Mouse (Mus musculus): ENCODE measurements around the gene Arhgap5.

DNA sequence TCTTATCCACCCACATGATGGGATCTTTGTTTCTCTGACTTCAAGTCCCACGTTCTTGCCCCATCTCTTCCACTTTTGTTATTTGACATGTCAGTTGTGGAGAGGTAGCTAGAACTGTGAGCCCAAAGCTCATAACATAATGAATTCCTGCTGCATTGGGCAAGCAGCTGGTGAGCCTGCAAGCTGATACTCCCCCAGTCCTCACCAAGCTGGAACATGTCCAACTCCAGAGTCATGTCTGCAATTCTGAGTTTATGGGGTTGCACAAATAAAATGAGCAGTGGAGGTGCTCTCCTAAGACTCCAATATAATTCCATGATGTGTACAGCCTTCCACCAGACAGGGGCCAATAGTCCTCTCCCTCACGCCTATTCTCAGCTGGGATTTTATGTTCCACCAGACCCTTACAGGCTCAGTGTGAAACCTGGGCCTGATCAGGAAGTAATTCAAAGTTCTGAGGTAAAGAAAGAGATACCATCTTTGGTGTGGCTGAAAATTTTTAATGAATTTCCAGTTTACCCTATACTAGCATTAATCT, 83.8 kb downstream of the Arhgap5 start:
- TF ChIP-seq POLR2A (IDR thresholded peaks at IDR 0.05; ENCODE audit: insufficient read length, low read depth): no peak
- no peak for TF ChIP-seq E2F4 (IDR thresholded peaks at IDR 0.05; ENCODE audit: insufficient read depth)
- no peak for TF ChIP-seq SRF (IDR thresholded peaks at IDR 0.05; ENCODE audit: control insufficient read depth, insufficient read length, low read depth)
- peak; percentile 27 for TF ChIP-seq TCF12 (IDR thresholded peaks at IDR 0.05; ENCODE audit: insufficient read depth, poor library complexity, severe bottlenecking)
